In the genomic region with DNA sequence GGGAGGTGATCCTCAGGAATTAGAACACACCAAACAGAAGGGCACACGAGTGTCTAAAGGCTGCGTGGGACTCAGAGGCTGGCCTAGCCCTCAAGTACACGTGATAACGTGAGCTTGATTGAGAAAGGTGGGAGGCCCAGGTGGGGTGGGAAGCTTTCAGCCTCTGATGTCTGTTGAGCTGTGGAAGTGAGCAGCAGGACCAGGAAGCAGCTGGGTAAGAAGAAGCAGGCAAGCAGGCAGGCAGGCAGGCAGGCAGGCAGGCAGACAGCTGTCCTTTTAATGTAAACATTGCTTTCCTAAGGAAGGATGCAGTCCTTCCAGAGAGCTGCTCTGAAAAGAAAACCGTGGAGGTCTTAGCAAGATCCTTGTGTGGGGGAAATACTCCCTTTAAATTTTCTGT, we compare ENCODE assay signal across 8 mouse cellular contexts. TPM values are rescaled to one million over a fixed set of nuclear protein-coding genes. Genes with fewer than 3 reads are reported as not detected.
DNase-seq lines count a peak whose midpoint lies in the region; ATAC-seq and TF ChIP-seq lines count a peak whose summit lies in the region.

No protein-coding gene starts in this region.

- no peak for ATAC-seq in heart, embryonic 14.5 days (ENCODE audit: insufficient number of reproducible peaks, insufficient read depth, low FRiP score, low read depth)
- ATAC-seq in hindbrain, embryonic 15.5 days (ENCODE audit: low FRiP score, low read depth) = no peak
- no peak for ATAC-seq in CD4-positive, CD25-positive, alpha-beta regulatory T cell, adult 4 months

- TF ChIP-seq CTCF in bone marrow, adult 2 months (IDR thresholded peaks at IDR 0.05; ENCODE audit: control insufficient read depth, insufficient read depth, low read length) = no peak

- DNase-seq in heart, adult 18-20 months = no peak
- peak; percentile 24 to 46 for DNase-seq in lung, postnatal 4 days
- no peak for DNase-seq in adrenal gland, postnatal 36 days
- DNase-seq in layer of hippocampus, postnatal 36 days = no peak

- H3K27me3 ChIP-seq in heart, embryonic 14.5 days (ENCODE audit: control insufficient read depth, insufficient read depth, low read length) = no peaks in the 10 kb centered on the region
- no peaks in the 10 kb centered on the region for H3K27me3 ChIP-seq in hindbrain, embryonic 15.5 days

- WGBS in heart, embryonic 14.5 days = 10% methylated on average over 5 of the region's 5 CpGs
- WGBS in bone marrow, adult 2 months = 25% methylated on average over 5 of the region's 5 CpGs
- 27% methylated on average over 5 of the region's 5 CpGs for WGBS in hindbrain, embryonic 15.5 days

- 0 out of 2 replicates have a peak, but pooled peaks cover 7% of the 10 kb centered on the region for H3K36me3 ChIP-seq in heart, embryonic 14.5 days (ENCODE audit: control insufficient read depth, insufficient read depth, low read length)
- H3K36me3 ChIP-seq in hindbrain, embryonic 15.5 days = no peaks in the 10 kb centered on the region

- peak overlapping the region in 1 of 2 experiments; percentile 75; a peak in 2 of 4 replicates for H3K4me3 ChIP-seq in heart, embryonic 14.5 days (ENCODE audit: control insufficient read depth in 1 of 2, insufficient read depth in 1 of 2, low read depth in 1 of 2, low read length in 2 of 2)
- H3K4me3 ChIP-seq in bone marrow, adult 2 months (replicated peaks; ENCODE audit: control insufficient read depth, low read depth, low read length) = peak overlapping the region; percentile 47
- H3K4me3 ChIP-seq in hindbrain, embryonic 15.5 days = peak overlapping the region; percentile 65; the same call in 1 of the 2 replicates

- peak overlapping the region; percentile 40 to 58 for H3K27ac ChIP-seq in heart, embryonic 14.5 days (replicated peaks in 1 of 2; ENCODE audit: control insufficient read depth in 1 of 2, insufficient read depth in 1 of 2, low read depth in 2 of 2, low read length in 2 of 2)
- H3K27ac ChIP-seq in bone marrow, adult 2 months (ENCODE audit: control insufficient read depth, insufficient read depth, low read depth, low read length, poor library complexity) = 0 out of 2 replicates have a peak overlapping the region, but pooled peaks have one; percentile 11
- H3K27ac ChIP-seq in hindbrain, embryonic 15.5 days (replicated peaks) = peak overlapping the region; percentile 8; the same call in 1 of the 2 replicates

- peak overlapping the region; percentile 85 for H3K9ac ChIP-seq in heart, embryonic 14.5 days (ENCODE audit: low read length)
- H3K9ac ChIP-seq in hindbrain, embryonic 15.5 days = no peak overlapping the region

- no peak for TF ChIP-seq POLR2A in bone marrow, adult 2 months (IDR thresholded peaks at IDR 0.05; ENCODE audit: borderline replicate concordance, control insufficient read depth, low read depth, low read length)

- peaks cover 10 to 28% of the 10 kb centered on the region in 2 experiments for H3K4me1 ChIP-seq in heart, embryonic 14.5 days (ENCODE audit: control insufficient read depth in 2 of 2, insufficient read depth in 2 of 2, low read length in 2 of 2)
- peaks cover 2% of the 10 kb centered on the region; the same call in 1 of the 2 replicates for H3K4me1 ChIP-seq in bone marrow, adult 2 months (ENCODE audit: control insufficient read depth, insufficient read depth, low read length)
- peaks cover 46% of the 10 kb centered on the region for H3K4me1 ChIP-seq in hindbrain, embryonic 15.5 days (replicated peaks)

- no peaks in the 10 kb centered on the region for H3K9me3 ChIP-seq in heart, embryonic 14.5 days (ENCODE audit: control insufficient read depth, low read length)
- no peaks in the 10 kb centered on the region for H3K9me3 ChIP-seq in hindbrain, embryonic 15.5 days

- peak overlapping the region; percentile 84 for H3K4me2 ChIP-seq in heart, embryonic 14.5 days (ENCODE audit: low read length)
- peak overlapping the region; percentile 72 for H3K4me2 ChIP-seq in hindbrain, embryonic 15.5 days

RNA-seq across cellular contexts. Expression of a gene that starts 1.9 kb away (rescaled TPM):
- polyA plus RNA-seq in heart, embryonic 14.5 days (2014; fragmentation: Nextera tagmentation; extraction: Ambion mirVana) = 7.7 and 7.8 TPM in 2 replicates
- total RNA-seq in heart, adult 18-20 months (2021) = 1 to 10 TPM; 3.4 to 5.5 TPM
- polyA plus RNA-seq in bone marrow, adult 2 months (2011; ENCODE audit: insufficient read depth, insufficient read length, low replicate concordance, missing spikeins) = 0.50 and 2.7 TPM in 2 replicates
- polyA plus RNA-seq in hindbrain, embryonic 15.5 days (2015; fragmentation: Nextera tagmentation; extraction: Ambion mirVana) = 132 and 148 TPM in 2 replicates
- polyA plus RNA-seq in CD4-positive, CD25-positive, alpha-beta regulatory T cell, adult 4 months (2017; shearing (Covaris generic)) = 1 to 10 TPM in 1 of 2 experiments, under 1 TPM in 1; 0.31 to 1.2 TPM
- total RNA-seq in adrenal gland, postnatal 36 days (2021) = 1 to 10 TPM; 4.1 to 5.1 TPM
- total RNA-seq in layer of hippocampus, postnatal 36 days (2021) = 100 to 1,000 TPM; 186 to 198 TPM

RNA-seq across cellular contexts. Expression of a gene that starts 2.5 kb away (rescaled TPM):
- 42.2 and 42.6 TPM in 2 replicates for polyA plus RNA-seq in heart, embryonic 14.5 days (2014; fragmentation: Nextera tagmentation; extraction: Ambion mirVana)
- 10 to 100 TPM; 19.3 to 21.4 TPM for total RNA-seq in heart, adult 18-20 months (2021)
- 21.5 and 25.7 TPM in 2 replicates for polyA plus RNA-seq in bone marrow, adult 2 months (2011; ENCODE audit: insufficient read depth, insufficient read length, low replicate concordance, missing spikeins)
- polyA plus RNA-seq in hindbrain, embryonic 15.5 days (2015; fragmentation: Nextera tagmentation; extraction: Ambion mirVana) = 26.5 and 26.6 TPM in 2 replicates
- 1 to 10 TPM; 3.1 to 4.6 TPM for polyA plus RNA-seq in CD4-positive, CD25-positive, alpha-beta regulatory T cell, adult 4 months (2017; shearing (Covaris generic))
- 10 to 100 TPM; 31.4 to 34.5 TPM for total RNA-seq in adrenal gland, postnatal 36 days (2021)
- 10 to 100 TPM; 46.8 to 50.3 TPM for total RNA-seq in layer of hippocampus, postnatal 36 days (2021)

Comparison
In these comparisons a context has a peak if more than half of its experiments do, and no peak if none do; other contexts are left out.
1. DNase-seq: peak in lung, postnatal 4 days (2 of 2); none in heart, adult 18-20 months (0 of 2), adrenal gland, postnatal 36 days (0 of 2) and layer of hippocampus, postnatal 36 days (0 of 2).
2. RNA of a gene that starts 1.9 kb away (polyA plus RNA-seq): 132 to 148 TPM in hindbrain, embryonic 15.5 days; 7.7 to 7.8 TPM in heart, embryonic 14.5 days, 0.31 to 1.2 TPM in CD4-positive, CD25-positive, alpha-beta regulatory T cell, adult 4 months and 0.50 to 2.7 TPM in bone marrow, adult 2 months; every median in the first group is over 10 times any median in the second.
3. Peak in every context shown above with its lines, with median percentiles within 50 percentile points of each other: H3K27ac ChIP-seq.